Mouse (Mus musculus) frontal cortex, adult (tissue): ENCODE measurements around the gene Bet1.

ENCODE experiments used
- ATAC-seq: cut with Nextera tagmentation; 2 replicates; pipeline ENCODE4 v1.9.2; 2017; ENCODE audit warnings: mild to moderate bottlenecking, moderate library complexity, mixed read lengths; ENCODE audit not compliant: low TSS enrichment

Gene Bet1

GRCm38 (mm10) chr6:4086663-4087454, at the start of gene Bet1:
Gene Bet1, minus strand, starts transcription at chr6:4086972.
- ATAC-seq = peak; percentile 100

- ATAC-seq = peak; percentile 96
Measured at GRCm38 (mm10) chr6:4132239-4132638, 45.5 kb upstream of the Bet1 start.

DNA sequence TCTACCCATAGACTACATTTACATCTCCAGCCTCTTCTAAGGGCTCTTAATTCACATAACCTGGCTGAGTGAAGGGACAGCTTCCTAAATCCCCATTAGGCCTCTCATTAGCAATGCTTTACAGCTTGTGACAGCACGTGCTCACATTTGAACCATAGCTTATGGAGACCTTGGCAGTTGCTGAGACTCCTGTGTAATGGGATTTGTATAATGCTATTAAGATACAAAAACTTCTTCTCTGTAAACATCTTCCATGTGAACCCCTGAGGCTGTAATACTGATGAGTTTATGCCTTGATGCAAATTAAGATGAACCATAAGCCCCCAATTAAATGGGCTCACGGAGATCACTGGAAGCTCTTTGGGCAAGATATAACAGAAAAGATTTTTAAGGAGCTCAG, 44.4 kb upstream of the Bet1 start:
- ATAC-seq = no peak

DNA sequence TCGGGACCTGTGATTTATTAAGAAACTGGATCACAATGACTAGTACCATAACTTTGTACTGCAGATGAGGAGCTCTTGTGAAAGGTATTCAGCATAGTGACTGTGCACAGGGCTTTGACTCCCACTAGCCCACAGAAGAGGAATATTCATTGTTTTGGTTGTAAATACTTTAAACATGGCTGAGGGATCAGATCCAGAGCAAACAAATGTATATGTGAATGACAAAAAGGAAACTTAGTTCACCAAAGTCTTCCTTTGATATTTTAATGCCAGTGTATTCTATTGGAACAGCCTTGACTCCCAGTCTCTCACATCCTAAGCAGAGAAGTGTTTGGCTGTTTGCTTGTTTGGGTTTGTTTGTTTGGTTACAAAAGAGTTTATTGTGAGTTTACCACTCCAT, 31.8 kb upstream of the Bet1 start:
- no peak for ATAC-seq

DNA sequence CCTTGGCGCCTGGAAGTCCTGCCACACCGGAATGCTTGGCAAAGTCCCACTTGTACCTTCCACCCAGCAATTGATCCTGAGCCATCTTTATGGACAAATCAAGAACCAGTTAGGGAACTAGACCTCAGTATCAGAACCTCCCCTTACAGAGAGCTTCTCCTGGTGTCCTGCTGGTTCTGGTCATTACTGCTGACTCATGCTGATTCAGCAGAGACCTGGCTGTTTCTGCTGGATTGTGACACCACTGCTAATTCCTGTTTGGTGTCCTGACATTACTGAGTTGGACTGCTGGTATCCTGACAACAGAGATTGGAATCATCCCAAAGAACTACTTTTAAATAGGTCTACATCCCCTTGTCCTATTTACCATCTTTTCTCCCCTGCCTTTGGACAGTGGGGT, 3.7 kb upstream of the Bet1 start:
- ATAC-seq = no peak

GRCm38 (mm10) chr6:4072281-4072680, 14.5 kb downstream of the Bet1 start:
- no peak for ATAC-seq

DNA sequence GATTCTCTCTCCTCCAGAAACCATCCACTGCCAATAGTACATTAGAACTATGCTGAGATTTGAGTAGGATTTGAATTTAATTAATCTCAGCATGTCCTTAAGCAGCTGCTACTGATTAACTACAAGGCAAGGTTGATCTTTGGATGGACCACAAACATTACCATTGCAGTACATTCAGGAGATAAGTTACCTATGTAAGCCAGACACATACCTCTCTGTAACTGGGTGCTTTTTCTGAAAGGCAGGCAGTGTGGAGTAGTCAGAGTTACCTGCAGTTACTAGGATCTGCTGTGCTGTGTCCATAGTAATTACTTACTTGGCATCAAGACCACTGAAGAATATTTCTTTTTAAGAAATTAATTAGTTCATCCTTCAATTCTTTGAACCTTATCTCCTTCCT, 17.1 kb downstream of the Bet1 start:
- ATAC-seq = no peak

DNA sequence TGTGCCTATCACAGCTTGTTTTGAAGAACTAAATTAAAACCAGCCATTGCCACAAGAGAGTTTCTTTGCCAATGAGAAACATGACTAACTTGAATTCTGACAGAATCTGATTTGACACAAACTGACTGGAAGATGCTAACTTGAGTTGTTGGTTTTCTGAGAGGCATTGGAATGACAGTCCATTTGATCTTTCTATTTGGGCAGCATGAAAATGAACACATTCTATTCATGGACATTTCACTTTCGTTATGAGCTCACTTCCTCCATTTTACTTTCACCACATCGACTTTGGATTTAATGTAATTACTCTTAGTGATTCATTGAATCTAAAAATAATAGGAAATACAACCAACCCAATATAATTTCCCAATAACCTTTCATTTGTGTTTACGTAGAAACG, 32.4 kb downstream of the Bet1 start:
- no peak for ATAC-seq

GRCm38 (mm10) chr6:4052843-4053242, 33.9 kb downstream of the Bet1 start:
- no peak for ATAC-seq

- ATAC-seq = no peak
Measured at GRCm38 (mm10) chr6:4047200-4047599, 39.6 kb downstream of the Bet1 start.

GRCm38 (mm10) chr6:4041821-4042220, 45.0 kb downstream of the Bet1 start:
- no peak for ATAC-seq

DNA sequence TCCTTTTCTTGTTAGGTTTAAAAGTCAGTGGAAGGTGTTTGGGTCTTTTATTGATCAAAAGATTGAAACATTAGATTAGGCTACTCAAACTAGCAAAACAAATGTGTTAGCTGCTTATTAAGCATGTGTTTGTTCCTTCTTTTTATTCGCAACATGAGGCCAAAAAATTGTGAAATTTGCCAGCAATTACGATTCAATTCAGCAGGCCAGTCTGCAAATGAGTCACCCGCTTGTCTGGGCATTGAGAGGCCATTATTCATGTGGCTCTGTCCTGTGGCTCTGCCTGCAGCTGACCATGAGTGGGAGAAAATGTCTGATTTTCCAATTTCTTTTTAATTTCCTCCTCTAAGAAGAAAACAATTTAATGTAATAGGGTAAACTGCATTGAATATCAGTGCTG, 55.8 kb downstream of the Bet1 start:
- no peak for ATAC-seq
